Mouse (Mus musculus) urinary bladder, adult 18-20 months (tissue): ENCODE measurements around the gene Prap1.

Experiments used
- DNase-seq, 2 experiments: peaks; one replicate each; pipeline ENCODE4 v3.0.0; 2022; ENCODE audit warnings: low spot score in 2 of 2, mixed read lengths in 2 of 2

The Prap1 gene

DNA sequence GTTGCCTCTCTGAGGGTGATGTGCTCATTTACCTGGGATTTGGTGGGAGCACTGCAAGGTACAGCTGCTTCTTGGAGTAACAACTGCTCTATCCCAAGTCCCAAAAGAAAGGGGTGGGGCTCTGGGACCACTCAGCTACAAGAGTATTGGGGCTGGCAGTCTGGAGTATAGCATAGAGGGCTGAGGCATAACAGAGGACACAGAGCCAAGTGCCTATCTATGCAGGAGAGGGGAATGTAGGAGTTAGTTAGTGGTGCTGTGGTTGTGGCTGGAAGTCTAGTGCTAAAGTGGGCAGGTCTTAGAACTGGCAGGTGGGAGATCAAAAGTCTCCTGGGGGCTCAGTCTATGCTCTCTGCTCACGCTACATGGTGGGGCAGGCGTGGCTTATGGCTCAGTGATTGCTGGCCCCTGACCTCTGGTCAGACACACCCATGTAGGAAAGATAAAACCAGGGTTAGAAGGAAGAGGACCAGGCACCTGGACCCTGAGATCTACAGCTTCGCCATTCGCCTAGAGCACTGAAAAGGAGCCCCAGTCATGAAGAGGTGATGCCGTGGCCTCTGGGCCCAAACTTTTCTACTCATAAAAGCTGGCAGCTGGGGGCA is at the start of gene Prap1:
TSS of gene Prap1 (plus strand) at position 472 of the 605 bp plus-strand sequence.
- no peak for DNase-seq

DNA sequence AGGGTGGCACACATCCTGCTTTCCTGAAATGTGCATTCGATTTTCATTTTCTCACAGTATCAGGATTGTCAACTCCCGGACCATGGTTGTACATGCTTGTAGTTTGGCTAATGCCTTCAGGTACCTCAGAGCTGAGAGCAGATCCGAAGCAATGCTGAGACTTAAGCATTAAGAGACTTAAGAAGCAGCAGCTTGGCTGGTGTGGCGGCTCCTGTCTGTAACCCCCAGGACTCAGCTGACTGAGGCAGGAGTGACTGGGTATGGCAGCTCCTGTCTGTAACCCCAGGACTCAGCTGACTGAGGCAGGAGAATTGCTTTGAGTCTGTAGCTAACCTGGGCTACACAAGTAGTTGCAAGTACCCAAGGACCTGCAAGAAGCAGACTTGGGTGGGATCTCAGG is 47.6 kb upstream of the Prap1 start:
- no peak for DNase-seq

DNA sequence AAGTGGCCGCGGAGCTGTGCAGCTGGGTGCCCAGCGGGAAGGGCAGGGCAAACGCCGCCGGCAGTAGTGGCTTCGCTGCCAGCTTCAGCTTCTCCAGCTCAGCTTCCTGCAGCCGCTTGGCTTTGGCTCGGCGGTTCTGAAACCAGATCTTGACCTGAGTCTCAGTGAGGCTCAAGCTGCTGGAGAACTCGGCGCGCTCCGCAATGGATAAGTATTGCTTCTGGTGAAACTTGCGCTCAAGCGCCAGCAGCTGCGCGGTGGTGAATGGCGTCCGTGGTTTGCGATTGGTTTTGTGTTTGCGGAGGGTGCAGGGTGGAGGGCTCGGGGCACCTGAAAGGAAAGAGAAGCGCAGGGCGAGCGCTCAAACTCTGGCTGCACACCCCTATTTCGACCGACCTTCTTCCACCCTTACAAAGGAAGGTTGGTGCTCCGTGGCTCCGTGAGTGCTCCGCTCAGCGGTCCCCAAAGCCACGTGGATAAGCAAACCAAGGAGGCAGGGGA is 45.3 kb upstream of the Prap1 start:
- DNase-seq: peak in 1 of 2 experiments; percentile 42

DNA sequence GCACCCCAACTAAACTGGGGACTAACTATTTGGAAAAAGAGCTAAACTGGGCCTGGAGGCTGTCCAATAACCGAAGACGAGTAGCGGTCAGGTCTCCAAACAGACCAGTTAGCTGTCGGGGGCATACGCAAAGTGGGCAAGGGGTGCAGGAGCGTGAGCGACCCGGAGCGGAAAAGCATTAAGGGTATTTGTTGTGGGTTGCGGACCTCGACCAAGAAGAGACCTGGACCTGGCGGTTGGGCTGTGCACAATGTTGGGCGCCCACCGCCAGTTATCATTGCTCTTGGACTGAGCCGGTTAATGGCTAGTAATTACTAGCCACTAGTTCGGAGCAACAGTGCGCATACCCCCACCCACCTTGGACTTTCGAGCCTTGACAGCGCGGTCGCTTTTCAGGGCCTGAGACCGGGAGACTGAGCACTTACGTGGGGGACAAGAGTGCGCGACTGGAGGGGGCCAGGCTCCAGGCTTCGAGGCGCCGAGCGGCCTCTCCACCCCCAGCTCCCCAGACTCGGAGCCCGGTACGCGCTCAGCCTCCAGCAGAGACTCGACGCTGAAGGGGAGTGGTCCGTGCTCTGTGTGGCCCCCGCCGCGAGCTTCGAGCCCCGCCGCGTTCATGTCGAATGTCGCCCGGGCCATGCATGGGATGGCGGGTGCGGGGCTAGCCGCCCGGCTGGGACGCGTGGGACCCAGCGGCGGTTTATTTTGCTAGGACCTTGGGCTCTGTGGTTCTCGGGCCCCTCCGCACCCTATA is 44.7 kb upstream of the Prap1 start, which contains the start of gene Msx3:
TSS of gene Msx3 (minus strand) at position 729 of the 754 bp plus-strand sequence.
- peak in 1 of 2 experiments; percentile 12 for DNase-seq

DNA sequence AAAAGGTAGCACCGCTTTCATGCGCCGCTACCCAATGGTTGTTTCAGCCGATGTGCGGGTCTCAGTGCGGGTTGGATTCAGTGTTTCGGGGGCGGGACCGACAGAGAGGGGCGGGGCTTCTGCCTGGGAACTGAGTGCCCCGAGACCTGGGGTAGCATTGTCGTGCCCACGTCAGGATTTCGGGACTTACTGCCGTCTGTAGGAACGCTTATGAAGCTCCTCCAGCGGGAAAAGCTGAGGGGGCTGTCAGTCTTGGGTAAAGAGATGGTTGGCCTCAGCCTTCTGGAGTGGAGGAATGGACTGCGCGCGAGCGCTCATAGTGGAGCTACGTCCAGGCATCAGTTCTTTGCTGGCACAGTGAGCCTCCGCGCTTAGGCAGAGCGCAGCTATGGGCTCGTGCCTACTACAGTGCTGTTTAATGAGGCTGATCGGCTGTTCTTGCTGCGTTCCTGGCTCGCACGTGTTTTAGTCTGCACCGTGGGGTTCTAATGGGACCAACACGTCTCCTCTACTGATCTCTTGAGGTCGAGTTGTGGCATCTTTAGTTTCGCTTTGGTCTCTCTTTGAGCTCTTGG is 44.0 kb upstream of the Prap1 start:
- DNase-seq: peak in 1 of 2 experiments; percentile 47

DNA sequence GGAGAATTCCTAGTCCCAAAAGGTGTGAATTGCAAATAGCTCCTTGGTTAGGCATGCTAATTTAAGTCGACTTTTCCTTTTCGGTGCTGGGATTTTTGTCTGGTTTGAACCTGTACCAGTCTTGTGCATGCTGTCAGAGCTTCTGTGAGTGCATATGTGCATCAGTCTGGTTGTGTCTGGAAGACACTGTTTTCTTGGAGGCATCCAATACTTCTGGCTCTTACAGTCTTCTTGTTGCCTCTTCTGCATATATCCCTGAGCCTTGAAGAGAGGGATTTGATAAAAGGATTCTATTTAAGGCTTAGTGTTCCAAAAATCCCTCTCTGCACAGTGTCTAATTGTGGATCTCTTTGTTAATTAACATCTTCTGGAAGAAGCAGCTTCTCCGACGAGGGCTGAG is 39.1 kb upstream of the Prap1 start:
- no peak for DNase-seq

DNA sequence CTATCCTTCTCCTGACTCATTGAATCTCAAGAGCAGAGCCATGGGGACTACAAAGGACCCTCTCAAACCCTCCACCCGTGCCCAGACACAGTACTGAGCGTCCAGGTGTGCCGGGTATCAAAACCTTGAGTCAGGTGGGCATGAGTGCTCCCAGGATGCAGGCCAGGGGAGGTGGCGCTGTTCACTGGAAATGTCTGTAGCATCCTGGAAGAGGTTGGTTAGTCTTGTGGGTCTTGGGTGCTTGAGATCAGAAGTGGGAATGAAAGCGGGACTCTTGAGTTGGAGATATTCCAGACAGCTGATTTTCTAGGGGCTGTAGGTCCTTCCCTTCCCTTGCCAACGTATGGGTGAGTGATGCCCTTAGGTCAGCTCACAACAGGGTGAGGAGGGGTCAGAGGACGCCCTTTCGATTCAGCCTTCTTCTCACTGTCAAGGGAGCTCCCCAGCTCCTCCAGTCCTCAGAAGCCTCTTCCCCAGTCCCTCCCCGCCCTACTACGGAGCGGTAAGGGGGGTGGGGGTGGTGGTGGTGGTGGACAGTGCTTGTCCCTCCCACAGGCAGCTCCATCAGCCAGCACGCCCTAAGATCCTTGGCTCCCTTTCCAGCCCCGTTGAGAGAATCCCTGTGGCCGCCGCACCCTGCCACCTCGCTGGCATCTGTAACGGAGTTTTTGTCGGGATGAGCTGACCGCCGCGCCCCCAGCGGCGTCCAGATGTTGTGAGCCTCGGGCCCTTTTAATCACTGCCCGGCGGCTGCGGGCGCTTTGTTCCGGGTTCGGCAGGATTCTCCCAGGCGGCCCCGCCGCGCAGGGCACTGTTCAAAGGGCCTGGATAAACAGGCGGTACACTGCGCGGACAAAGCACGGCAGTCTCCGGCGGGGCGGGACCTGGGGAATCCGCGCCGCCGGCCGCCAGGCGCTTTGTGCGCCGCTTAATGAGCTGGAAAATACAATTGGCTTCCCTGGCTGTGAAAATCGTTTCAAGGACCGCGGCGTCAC is 35.5 kb upstream of the Prap1 start:
- DNase-seq: peak in 1 of 2 experiments; percentile 31

DNA sequence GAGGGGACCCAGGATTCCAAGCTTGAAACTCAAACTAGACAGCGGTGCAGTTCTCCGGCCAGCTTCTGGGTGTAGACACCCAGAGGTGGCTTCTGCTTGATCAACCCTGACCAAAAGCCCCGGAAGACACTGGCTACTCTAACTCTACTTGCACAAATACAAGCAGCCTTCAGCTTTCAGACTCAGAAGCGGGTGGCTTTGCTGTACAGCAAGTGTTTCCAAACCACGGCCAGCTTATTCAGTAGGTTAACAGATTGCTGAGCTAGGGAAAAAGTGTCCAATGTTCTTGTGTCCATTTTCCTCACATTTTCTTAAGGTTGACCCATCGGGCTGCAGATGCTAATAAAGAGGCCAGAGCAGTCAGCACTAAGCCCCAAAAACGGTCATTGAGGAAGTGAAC is 34.7 kb upstream of the Prap1 start:
- DNase-seq: no peak

DNA sequence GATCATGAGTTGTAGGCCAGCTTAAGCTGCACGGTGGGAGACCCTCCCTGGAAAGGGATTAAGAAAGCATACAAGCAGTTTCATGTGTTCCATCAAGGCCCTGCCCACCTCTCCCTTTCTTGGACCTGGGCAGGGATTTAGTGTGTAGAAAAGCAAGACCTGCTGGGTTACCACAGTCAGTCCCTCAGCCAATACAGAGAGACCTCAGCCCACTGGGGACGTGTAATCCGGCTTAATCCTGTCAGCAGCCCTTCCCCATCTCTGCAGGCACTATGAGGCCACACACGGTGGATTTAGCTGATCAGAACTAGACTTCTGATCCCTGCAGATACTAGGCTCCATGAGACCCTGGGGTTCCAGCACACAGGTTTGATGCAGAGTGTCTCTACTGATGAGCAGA is 33.6 kb upstream of the Prap1 start:
- no peak for DNase-seq

DNA sequence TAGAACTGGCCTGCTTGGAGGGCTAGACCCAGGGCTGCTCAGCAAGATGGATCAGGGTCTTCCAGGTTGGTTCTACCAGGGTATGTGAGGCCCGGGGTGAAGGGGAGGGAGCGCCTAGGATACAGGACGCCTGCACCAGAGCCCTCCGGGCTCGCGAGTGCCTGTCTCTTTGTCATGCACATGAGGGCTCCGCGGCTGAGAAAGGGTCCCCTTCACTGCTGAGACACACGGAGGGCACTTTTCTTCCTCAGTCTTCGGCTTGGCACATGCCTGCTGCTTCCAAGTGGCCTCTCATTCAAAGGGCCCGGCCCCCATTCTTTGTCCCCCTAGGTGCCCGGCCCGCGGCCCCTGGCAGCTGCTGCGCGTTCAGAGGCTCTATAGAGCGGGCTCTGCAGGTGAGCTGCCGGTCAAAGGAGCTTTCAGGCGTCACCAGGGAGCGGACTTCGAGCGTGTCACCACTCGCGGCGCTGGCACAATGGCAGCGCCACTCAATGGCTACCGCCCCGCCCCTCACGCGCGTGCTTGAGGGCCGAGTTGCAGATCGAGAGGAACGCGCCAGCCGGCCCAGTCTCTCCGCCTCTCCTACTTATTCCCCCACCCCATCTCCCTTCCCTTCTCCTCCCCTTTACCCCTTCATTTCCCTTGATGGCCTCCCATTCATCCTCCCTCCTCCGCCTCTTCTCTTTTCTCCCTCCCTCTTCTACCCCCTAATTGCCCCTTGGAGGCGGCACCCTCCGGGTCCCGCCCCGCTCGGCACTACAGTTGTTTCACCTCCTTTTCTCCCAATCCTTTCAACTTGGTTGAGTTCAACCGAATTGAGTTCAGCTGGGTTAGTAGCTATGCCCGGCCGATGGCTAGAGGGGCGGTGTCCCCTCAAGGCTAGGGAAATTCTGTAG is 32.0 kb upstream of the Prap1 start:
- peak; percentile 57 to 63 for DNase-seq

DNA sequence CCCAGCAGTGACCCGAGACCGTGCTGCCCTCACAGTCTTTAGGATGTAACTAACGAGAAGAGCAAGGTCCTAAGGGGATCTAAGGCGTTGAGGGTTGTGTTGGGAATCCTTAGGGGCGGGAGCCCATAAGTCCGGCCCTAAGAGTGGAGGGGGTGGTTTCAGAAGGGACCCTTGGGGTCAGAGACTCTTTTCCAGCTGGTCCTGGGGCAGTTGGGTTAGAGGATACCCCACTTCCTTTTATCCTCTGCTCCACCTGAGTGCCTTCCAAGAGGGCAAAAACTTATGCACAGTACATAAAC is 31.4 kb upstream of the Prap1 start:
- no peak for DNase-seq

DNA sequence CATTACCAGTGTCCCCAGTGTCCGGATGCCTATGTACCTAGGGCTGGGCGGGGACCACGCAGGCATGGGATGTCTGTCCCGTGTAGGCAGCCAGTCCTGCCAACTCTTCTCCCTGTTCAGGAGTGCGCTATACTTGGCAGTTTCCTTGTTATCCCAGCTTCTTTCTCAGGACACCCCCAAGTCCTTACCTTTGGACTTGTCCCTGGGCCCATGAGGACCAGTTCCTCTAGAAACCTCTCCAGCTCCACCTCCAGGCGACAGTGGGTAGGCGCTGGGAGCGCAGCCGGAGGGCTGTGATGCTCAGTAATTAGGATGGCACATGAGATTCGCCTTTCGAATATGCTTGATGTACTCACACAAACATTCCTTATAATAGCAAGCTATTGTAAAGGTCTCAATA is 30.9 kb upstream of the Prap1 start:
- peak in 1 of 2 experiments; percentile 47 for DNase-seq

DNA sequence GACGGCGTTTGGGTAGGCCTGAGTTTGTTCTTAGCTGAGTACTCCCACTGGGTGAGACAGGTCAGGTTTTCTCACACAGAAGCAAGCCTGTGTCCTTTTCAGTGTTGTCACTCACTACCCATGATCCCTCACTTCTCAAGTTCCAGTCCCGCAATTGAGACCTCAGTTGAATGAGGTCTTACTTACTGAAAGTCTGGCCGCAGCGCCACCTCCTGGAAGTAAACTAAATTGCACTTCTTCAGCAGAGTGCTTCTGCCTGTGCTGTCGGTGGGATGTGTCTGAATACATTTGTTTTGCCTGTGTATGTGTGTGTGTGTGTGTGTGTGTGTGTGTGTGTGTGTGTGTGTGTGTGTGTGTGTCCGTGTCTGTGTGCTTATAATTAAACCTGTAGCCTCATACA is 30.1 kb upstream of the Prap1 start:
- DNase-seq: peak in 1 of 2 experiments; percentile 56

DNA sequence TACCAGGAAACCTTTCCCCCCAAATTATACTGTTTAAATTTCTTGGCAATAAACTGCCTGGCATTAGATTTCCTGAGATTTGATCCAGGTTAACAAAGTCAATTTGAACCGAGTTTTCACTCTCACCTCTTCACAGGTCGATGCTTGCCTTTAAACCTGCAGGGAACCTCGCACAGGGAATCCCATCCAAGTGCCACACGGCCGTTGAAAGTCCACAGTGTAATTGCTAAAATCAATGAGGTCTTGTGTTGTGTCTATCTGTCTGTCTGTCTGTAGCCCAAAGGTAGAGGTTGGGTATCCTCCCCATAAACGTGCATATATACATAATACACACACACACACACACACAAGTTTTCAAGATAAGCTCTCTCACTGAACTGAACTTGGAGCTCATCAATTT is 25.8 kb upstream of the Prap1 start:
- no peak for DNase-seq

DNA sequence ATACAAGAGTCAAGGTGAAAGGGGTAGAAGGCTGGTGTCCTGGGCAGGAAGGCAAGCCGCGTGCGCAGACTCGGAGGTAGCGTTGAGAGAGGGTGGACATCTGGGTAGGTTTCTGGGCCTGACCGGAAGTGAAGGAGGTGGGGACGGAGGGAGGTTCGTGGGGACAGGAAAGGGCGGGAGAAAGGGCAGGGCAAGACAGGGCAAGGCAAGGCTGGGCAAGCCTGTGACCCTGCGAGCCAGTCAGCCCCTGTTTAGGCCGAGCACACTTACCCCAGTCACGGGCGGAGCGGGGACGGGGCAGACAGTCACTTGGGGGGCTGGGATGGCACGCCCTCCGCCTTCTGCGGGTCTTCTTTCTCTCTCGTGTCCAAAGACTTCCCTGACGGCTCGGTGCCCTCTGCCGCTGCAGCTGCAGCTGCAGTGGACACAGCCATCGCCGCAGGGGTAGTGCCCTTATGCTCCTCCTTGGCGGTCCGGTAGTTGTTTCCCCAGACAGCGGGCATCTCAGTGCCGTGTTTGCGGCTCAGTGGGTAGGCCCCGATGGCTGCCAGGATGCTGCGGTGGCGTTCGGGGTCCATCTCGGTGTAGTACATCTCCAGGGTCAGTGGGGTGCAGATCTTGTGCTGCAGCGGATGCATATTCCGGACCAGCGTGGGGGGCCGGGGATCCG is 23.0 kb upstream of the Prap1 start:
- DNase-seq: no peak

DNA sequence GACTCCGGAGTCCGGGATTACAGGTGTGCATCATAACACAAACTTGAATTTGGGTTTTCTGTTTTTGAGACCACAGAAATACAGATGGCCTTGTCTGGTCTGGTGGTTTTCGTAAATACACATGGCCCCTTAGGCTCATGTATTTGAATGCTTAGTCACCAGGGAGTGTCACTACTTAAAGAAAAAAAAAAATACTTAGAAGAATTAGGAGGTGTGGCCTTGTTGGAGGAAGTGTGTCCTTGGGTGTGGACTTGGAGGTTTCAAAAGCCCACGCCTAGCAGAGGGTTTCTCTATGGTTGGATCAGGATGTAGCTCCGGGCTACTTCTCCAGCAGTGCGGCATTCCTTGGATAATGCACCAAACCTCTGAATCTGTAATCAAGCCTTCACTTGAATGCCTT is 15.5 kb upstream of the Prap1 start:
- no peak for DNase-seq

DNA sequence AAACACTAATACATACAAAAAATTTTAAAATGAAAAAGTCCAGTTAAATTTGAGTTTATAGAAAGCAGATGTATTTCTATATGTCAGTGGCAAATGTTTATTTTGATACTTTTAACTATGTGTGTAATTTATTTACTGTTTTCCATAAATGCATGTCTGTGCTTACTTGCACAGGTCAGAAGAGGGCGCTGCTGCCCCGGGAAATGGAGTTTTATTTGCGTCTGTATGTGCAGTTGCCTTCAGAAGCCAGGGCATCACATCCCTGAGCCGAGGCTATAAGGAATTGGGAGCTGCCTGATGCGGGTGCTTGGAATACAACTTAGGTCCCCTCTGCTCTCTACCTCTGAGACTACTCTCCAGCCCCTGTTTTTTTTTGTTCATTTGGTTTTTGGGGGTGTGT is 14.5 kb upstream of the Prap1 start:
- no peak for DNase-seq

DNA sequence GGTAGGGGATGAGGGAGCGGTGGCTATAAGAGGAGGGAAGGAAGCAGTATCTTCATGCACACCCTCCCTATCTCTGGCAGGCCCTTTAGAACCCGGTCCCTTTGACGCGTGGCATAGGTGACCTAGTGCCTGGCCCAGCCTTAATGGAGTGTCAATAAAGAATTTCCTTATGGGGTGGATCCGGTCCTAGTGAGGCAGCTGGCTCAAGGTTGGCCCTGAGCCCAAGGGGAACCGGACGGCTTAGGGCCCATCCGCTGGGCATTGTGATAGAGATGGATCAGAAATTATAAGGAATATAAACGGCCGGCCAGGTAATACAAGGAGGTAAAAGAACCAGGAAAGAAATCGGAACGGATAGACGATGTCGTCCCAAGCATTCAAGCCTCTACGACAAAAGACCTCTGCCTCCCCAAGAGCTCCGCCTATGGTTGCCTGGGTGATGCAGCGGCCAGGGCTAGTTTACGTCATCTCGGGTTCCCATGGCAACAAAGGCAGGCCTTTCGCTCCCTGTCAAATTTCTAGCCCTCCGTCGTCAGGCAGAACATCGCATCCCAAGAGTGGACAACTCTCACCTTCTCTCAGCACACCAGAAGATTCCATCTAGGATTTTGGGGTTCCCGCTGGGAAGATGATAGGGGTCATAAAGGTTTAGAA is 12.6 kb upstream of the Prap1 start:
- DNase-seq: no peak

DNA sequence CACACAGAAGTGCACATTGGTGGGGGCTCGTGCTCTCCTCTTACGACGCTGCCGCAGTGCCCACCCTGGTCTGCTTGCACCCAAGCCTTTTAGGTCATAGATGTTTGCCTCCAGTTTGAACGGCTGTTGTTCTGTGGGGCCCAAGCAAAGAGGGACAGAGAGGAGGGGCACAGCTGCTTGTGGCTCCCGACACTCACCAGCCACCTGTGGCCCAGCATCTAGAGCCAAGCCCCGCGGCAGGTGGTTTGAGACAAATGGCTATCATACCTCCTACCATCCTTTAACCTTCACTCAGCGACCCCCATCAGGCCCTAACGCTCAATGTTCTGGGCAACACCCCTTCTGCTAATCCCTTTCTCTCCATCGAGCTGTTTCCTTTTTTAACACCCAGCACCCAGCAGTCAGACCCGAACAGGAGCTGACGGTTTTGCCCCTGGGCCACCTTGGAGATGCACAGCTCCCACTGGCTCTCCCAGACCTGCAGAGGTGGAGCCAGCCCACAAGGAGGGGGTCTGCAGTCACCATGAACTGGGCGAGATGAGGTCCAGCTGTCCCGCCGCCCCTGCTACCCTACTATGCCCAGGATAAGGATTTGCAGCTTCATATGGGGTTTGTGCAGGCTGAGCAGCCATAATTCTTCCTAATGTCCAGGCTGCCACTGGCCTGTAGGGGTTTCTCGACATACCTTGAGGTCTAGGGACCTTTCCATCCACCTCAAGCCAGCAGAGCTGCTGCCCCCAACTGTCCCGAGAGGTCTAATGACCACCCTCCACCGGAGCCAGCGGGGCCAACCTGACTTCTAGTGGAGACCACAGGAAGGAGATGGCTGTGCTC is 11.6 kb upstream of the Prap1 start:
- DNase-seq: no peak
